Mouse (Mus musculus): ENCODE measurements around the gene Stac2. TPM values are rescaled to one million over a fixed set of nuclear protein-coding genes. Genes with fewer than 3 reads are reported as not detected.

Gene Stac2
- polyA plus RNA-seq, 1 experiment from 2014 or later = 1.6 TPM

DNA sequence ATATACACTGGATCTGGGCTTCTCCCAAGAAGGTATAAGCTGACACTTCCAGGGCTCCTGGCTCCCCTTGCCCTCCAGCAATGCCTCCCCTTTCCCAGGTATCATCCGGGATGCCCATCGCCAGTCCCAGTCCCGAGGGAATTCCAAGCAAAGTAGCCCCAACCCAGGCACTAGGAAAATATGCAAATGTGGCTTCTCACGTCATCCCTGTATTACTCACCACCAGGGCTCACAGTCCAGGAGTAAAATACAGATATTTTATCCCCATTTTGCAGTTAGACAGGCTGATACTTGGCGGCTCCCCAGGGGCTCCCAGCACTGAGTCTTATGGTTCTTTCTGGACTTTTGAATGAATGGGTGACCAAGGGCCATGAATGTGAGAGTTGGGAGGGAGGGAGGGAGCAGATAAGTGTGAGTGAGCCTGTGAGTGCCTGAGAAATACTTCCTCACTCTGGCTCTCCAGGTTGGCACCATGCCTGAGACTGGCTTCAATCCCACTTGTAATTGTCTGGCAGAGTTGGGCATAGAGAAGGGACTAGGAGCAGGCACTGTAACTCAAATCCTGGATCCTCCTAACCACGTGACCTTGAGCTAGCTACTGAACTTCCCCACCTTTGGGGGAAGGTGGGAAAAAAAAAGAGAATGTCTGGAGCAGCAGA, 8.8 kb upstream of the Stac2 start:
- no peak overlapping the region for H3K4me3 ChIP-seq (replicated peaks; ENCODE audit: low read depth, low read length)
- no peaks in the 10 kb centered on the region for H3K27me3 ChIP-seq (ENCODE audit: insufficient read depth, low read length)
- WGBS = 60% methylated on average over 6 of the region's 6 CpGs
- H3K36me3 ChIP-seq (ENCODE audit: insufficient read depth, low read length) = no peaks in the 10 kb centered on the region
- no peaks in the 10 kb centered on the region for H3K9me3 ChIP-seq (replicated peaks; ENCODE audit: low read length)
- H3K4me2 ChIP-seq (ENCODE audit: low read length) = no peak overlapping the region
- DNase-seq (ENCODE audit: low spot score) (no peak), ATAC-seq (replicated peaks; ENCODE audit: low FRiP score, low read depth) (no peak)
- H3K4me1 ChIP-seq (replicated peaks; ENCODE audit: insufficient read depth, low read length) = no peaks in the 10 kb centered on the region
- no peak for TF ChIP-seq CTCF (IDR thresholded peaks at IDR 0.05; ENCODE audit: low read depth)
- no peak overlapping the region for H3K9ac ChIP-seq (ENCODE audit: low read depth, low read length)
- no peak overlapping the region for H3K27ac ChIP-seq

DNA sequence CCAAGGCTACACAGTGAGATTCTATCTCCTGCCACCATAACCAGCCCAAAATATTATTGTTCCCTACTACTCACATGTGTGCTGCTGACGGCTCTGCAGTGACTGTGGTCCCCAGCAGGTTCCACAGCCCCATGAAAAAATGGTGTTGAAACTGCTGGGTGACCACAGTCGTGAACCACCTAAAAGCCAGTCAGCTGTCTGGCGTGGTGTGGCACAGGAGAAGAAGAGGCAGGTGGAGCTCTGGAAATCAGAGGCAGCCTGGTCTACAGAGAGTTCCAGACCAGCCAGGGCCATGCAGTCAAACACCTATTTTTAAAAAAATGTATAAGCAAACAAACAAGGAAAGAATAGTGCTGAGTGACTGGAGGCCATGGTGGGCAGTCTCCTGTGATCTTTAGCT, 8.2 kb upstream of the Stac2 start:
- ATAC-seq (replicated peaks; ENCODE audit: low FRiP score, low read depth) (no peak), DNase-seq (ENCODE audit: low spot score) (no peak)
- WGBS = 69% methylated on average over 3 of the region's 3 CpGs
- Histone ChIP-seq H3K4me2 (ENCODE audit: low read length) (no peak overlapping the region), H3K27ac (no peak overlapping the region), H3K9ac (ENCODE audit: low read depth, low read length) (no peak overlapping the region), H3K9me3 (replicated peaks; ENCODE audit: low read length) (no peaks in the 10 kb centered on the region), H3K4me1 (replicated peaks; ENCODE audit: insufficient read depth, low read length) (no peaks in the 10 kb centered on the region), H3K36me3 (ENCODE audit: insufficient read depth, low read length) (no peaks in the 10 kb centered on the region), H3K4me3 (replicated peaks; ENCODE audit: low read depth, low read length) (no peak overlapping the region), H3K27me3 (ENCODE audit: insufficient read depth, low read length) (no peaks in the 10 kb centered on the region)
- no peak for TF ChIP-seq CTCF (IDR thresholded peaks at IDR 0.05; ENCODE audit: low read depth)

DNA sequence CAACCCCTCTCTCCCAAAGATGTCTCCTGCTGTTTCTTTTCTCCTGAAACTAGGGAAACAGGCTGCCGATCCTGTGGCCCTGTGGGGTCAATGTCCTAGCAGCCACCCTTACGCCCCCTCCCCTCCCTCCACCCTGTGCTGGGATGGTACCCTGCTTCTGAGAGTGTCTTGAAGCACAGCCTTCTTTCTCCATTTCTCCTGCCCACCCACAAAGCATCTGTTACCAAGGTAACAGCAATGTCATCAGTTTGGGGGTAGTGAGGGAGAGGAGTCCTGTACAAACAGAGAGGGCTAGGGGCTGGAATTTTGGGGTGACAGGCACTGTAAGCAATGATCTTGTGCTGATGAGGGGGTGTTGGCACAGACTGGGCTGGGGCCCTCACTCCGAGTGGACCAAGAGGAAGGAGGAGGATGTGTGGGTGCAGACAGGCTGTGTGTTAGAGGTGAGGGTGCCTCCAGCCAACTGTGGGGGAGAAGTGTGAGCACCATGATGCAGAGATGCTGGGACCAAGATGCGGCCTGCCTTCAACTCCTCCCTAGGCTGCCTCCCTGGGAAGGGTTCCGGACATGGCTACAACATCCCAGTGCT, 6.9 kb upstream of the Stac2 start:
- H3K9ac ChIP-seq (ENCODE audit: low read depth, low read length) = no peak overlapping the region
- no peaks in the 10 kb centered on the region for H3K27me3 ChIP-seq (ENCODE audit: insufficient read depth, low read length)
- no peak for TF ChIP-seq CTCF (IDR thresholded peaks at IDR 0.05; ENCODE audit: low read depth)
- H3K4me3 ChIP-seq (replicated peaks; ENCODE audit: low read depth, low read length) = no peak overlapping the region
- no peak for DNase-seq (ENCODE audit: low spot score)
- WGBS = 67% methylated on average over 5 of the region's 5 CpGs
- H3K27ac ChIP-seq = no peak overlapping the region
- H3K9me3 ChIP-seq (replicated peaks; ENCODE audit: low read length) = no peaks in the 10 kb centered on the region
- H3K4me1 ChIP-seq (replicated peaks; ENCODE audit: insufficient read depth, low read length) = no peaks in the 10 kb centered on the region
- H3K4me2 ChIP-seq (ENCODE audit: low read length) = no peak overlapping the region
- no peak for ATAC-seq (replicated peaks; ENCODE audit: low FRiP score, low read depth)
- no peaks in the 10 kb centered on the region for H3K36me3 ChIP-seq (ENCODE audit: insufficient read depth, low read length)

DNA sequence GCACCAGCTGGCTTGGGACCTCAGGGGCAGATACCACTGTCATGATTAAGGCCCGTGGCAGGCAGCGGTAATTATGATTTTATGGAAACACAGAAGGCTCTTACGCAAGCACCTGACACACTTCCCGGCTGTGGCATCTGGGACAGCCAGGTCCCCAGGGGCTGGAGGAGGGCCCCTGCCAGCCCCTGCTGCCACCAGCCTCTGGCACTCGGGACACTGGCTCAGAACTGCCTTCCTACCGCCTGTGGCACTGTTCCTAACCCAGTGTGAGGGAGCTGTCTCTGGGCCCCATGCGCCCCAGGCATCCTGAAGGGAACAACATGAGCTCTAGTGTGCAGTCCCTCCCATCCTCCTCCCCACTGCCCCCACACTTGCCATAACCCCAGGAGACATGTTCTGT, 6.4 kb upstream of the Stac2 start:
- no peak for TF ChIP-seq CTCF (IDR thresholded peaks at IDR 0.05; ENCODE audit: low read depth)

DNA sequence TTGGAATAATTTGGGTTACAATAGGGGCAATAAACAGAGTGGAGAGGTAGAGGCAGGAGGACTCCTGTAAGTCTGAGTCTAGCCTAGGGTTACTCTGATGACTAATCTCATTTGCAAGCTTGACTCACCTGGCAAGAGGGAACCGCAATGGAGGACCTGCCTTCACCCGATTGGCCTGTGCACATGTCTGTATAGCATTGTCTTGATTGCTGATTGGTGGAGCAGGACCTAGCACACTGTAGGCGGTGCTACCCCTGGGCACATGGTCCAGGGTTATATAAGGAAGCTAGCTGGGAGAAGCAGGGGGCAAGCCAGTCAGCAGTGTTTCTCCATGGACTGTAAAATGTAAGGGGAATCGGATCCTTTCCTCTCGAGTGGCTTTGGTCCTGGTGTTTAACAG, 4.7 kb upstream of the Stac2 start:
- Histone ChIP-seq H3K9ac (ENCODE audit: low read depth, low read length) (no peak overlapping the region), H3K4me1 (replicated peaks; ENCODE audit: insufficient read depth, low read length) (no peaks in the 10 kb centered on the region; the same call in 1 of the 2 replicates), H3K4me3 (replicated peaks; ENCODE audit: low read depth, low read length) (no peak overlapping the region), H3K27ac (no peak overlapping the region), H3K36me3 (ENCODE audit: insufficient read depth, low read length) (no peaks in the 10 kb centered on the region), H3K27me3 (ENCODE audit: insufficient read depth, low read length) (no peaks in the 10 kb centered on the region), H3K9me3 (replicated peaks; ENCODE audit: low read length) (no peaks in the 10 kb centered on the region), H3K4me2 (ENCODE audit: low read length) (no peak overlapping the region)
- ATAC-seq (replicated peaks; ENCODE audit: low FRiP score, low read depth) (peak; percentile 55; the same call in 1 of the 2 replicates), DNase-seq (ENCODE audit: low spot score) (peak; percentile 49)
- TF ChIP-seq CTCF (IDR thresholded peaks at IDR 0.05; ENCODE audit: low read depth) = no peak
- WGBS = 81% methylated on average over 5 of the region's 5 CpGs

More for the DNA sequence above, 6.4 kb upstream of the Stac2 start:
- Histone ChIP-seq H3K4me1 (replicated peaks; ENCODE audit: insufficient read depth, low read length) (no peaks in the 10 kb centered on the region), H3K9ac (ENCODE audit: low read depth, low read length) (no peak overlapping the region), H3K36me3 (ENCODE audit: insufficient read depth, low read length) (no peaks in the 10 kb centered on the region), H3K4me2 (ENCODE audit: low read length) (no peak overlapping the region), H3K27ac (no peak overlapping the region), H3K27me3 (ENCODE audit: insufficient read depth, low read length) (no peaks in the 10 kb centered on the region), H3K9me3 (replicated peaks; ENCODE audit: low read length) (no peaks in the 10 kb centered on the region), H3K4me3 (replicated peaks; ENCODE audit: low read depth, low read length) (no peak overlapping the region)
- ATAC-seq (replicated peaks; ENCODE audit: low FRiP score, low read depth) (no peak), DNase-seq (ENCODE audit: low spot score) (no peak)
- 61% methylated on average over 7 of the region's 7 CpGs for WGBS

DNA sequence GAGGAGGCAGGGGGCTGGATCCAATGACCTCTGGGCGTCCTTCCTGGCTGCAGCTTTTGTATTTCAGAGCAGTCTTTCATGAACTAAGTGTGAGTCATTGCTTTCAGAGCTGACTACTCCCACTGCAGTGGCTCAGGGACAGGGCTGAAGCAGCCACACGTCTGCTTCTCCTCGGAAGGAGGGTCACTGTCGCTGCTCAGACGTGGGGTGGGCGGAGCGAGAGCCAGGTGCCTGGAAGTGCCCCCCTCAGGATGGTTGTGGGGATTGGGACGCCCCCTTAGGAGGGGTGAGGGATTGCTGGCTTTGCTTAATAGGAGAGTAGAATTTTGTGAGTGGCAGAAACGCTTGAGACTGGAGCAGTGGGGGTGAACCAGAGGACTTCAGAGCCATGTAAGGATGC, 4.2 kb upstream of the Stac2 start:
- H3K27me3 ChIP-seq (ENCODE audit: insufficient read depth, low read length) = 0 out of 2 replicates have a peak, but pooled peaks cover 3% of the 10 kb centered on the region
- H3K27ac ChIP-seq = no peak overlapping the region
- 17% methylated on average over 9 of the region's 9 CpGs for WGBS
- H3K36me3 ChIP-seq (ENCODE audit: insufficient read depth, low read length) = no peaks in the 10 kb centered on the region
- no peak overlapping the region for H3K4me3 ChIP-seq (replicated peaks; ENCODE audit: low read depth, low read length)
- DNase-seq (ENCODE audit: low spot score) (no peak), ATAC-seq (replicated peaks; ENCODE audit: low FRiP score, low read depth) (no peak)
- no peak overlapping the region for H3K4me2 ChIP-seq (ENCODE audit: low read length)
- no peak overlapping the region for H3K9ac ChIP-seq (ENCODE audit: low read depth, low read length)
- H3K9me3 ChIP-seq (replicated peaks; ENCODE audit: low read length) = no peaks in the 10 kb centered on the region
- H3K4me1 ChIP-seq (replicated peaks; ENCODE audit: insufficient read depth, low read length) = no peaks in the 10 kb centered on the region; the same call in 1 of the 2 replicates
- TF ChIP-seq CTCF (IDR thresholded peaks at IDR 0.05; ENCODE audit: low read depth) = peak; percentile 6; the same call in 1 of the 2 replicates
